Mouse (Mus musculus) lung, adult 2 months (tissue): ENCODE data around the gene Maml2.

Source experiments
- CTCF ChIP-seq: fragments of 200-500 bp; IDR thresholded peaks from 2 replicates; pipeline ENCODE4 v1.5.1; 2011; ENCODE audit warnings: mild to moderate bottlenecking, low read length, control low read depth; ENCODE audit not compliant: insufficient read depth
- POLR2A ChIP-seq: fragments of 200-500 bp; IDR thresholded peaks from 2 replicates; pipeline ENCODE4 v1.6.1; 2011; ENCODE audit warnings: low read depth, mild to moderate bottlenecking, control low read depth, low read length, borderline replicate concordance; ENCODE audit errors: extremely low read depth

DNA sequence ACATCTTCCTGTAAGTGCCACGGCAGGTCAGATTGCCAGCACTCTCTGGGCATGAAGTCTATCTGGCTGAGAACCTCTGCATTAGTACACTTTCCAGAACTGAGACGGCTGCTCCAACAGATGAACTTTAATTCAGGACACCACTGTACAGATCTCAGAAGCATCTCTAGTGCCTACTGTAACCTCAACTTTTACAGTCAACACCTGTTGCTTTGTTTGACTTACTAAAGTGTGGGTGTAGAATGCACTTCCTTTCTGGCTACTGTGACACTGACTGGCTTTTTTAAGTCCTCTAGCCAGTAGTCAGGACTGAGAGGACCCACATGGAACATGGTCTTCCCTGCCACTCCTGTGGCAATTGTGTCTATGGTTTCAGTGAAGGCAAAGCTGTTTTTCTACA, 25.3 kb downstream of the Maml2 start:
- TF ChIP-seq CTCF (no peak), POLR2A (no peak)
